Mouse (Mus musculus) forebrain, embryonic 10.5 days (tissue): ENCODE data around the gene Nos1ap. TPM values are rescaled to one million over a fixed set of nuclear protein-coding genes. Genes with fewer than 3 reads are reported as not detected.

Experiments
- DNase-seq: peaks from one replicate; pipeline ENCODE4 v3.0.0-alpha.2; 2017; ENCODE audit warnings: low spot score; ENCODE audit errors: extremely low spot score
- H3K27ac ChIP-seq: fragments of 300-500 bp; sonication (generic); 2 replicates; pipeline ENCODE4 v1.5.1; 2016; ENCODE audit warnings: mild to moderate bottlenecking
- H3K27me3 ChIP-seq: fragments of 300-500 bp; sonication (generic); 2 replicates; pipeline ENCODE4 v1.6.1; 2016; ENCODE audit warnings: mild to moderate bottlenecking; ENCODE audit not compliant: poor library complexity, severe bottlenecking
- H3K36me3 ChIP-seq: fragments of 300-500 bp; sonication (generic); replicated peaks from 2 replicates; pipeline ENCODE4 v1.6.1; 2016; ENCODE audit warnings: mild to moderate bottlenecking, moderate library complexity
- H3K4me1 ChIP-seq: fragments of 300-500 bp; sonication (generic); 2 replicates; pipeline ENCODE4 v1.6.1; 2016
- H3K4me3 ChIP-seq: fragments of 300-500 bp; sonication (generic); 2 replicates; pipeline ENCODE4 v1.5.1; 2016; ENCODE audit warnings: mild to moderate bottlenecking, moderate library complexity
- H3K9me3 ChIP-seq: fragments of 300-500 bp; sonication (generic); 2 replicates; pipeline ENCODE4 v1.6.1; 2016; ENCODE audit warnings: mild to moderate bottlenecking, moderate library complexity
- WGBS: fragments of 180-500 bp; shearing (Covaris S2); methylation state at CpG from one replicate; pipeline ENCODE4 v1.1.7; 2016; 5-methylcytosine and 5-hydroxymethylcytosine counted together
- polyA plus RNA-seq: library from polyadenylated mRNA; unstranded; fragments of >200 nt; fragmentation: Nextera tagmentation; extraction: Ambion mirVana; gene quantifications from 2 replicates; pipeline ENCODE4 v1.2.1, GENCODE M21; 2016

The Nos1ap gene
- polyA plus RNA-seq, 1 experiment from 2014 or later = 10.5 TPM

- Histone ChIP-seq H3K36me3 (no peaks in the 10 kb centered on the region), H3K27me3 (no peaks in the 10 kb centered on the region), H3K4me1 (peaks cover 6% of the 10 kb centered on the region), H3K9me3 (no peaks in the 10 kb centered on the region), H3K27ac (no peak overlapping the region), H3K4me3 (no peak overlapping the region)
- DNase-seq = no peak
- WGBS = 90% methylated on average over 2 of the region's 2 CpGs
Observed at GRCm38 (mm10) chr1:170531286-170531685, 58.4 kb downstream of the Nos1ap start.

- Histone ChIP-seq H3K4me1 (no peaks in the 10 kb centered on the region), H3K36me3 (no peaks in the 10 kb centered on the region), H3K27me3 (no peaks in the 10 kb centered on the region), H3K4me3 (no peak overlapping the region), H3K27ac (no peak overlapping the region), H3K9me3 (no peaks in the 10 kb centered on the region)
- WGBS = 80% methylated on average over 4 of the region's 4 CpGs
- no peak for DNase-seq
Observed at GRCm38 (mm10) chr1:170530456-170530855, 59.2 kb downstream of the Nos1ap start.

GRCm38 (mm10) chr1:170522891-170523290 lies 66.8 kb downstream of the Nos1ap start:
- H3K4me3 ChIP-seq = no peak overlapping the region
- H3K9me3 ChIP-seq = peaks cover 19% of the 10 kb centered on the region
- no peak for DNase-seq
- peaks cover 37% of the 10 kb centered on the region for H3K4me1 ChIP-seq
- peak overlapping the region; percentile 85 for H3K27ac ChIP-seq
- WGBS = 79% methylated on average over 5 of the region's 5 CpGs
- no peaks in the 10 kb centered on the region for H3K27me3 ChIP-seq
- H3K36me3 ChIP-seq = no peaks in the 10 kb centered on the region; the same call in 1 of the 2 replicates

- peak overlapping the region; percentile 85 for H3K27ac ChIP-seq
- H3K9me3 ChIP-seq = peaks cover 28% of the 10 kb centered on the region
- 33% methylated on average over 6 of the region's 6 CpGs for WGBS
- H3K27me3 ChIP-seq = no peaks in the 10 kb centered on the region
- DNase-seq = peak; percentile 63
- H3K36me3 ChIP-seq = peaks cover 2% of the 10 kb centered on the region; the same call in 1 of the 2 replicates
- peak overlapping the region; percentile 20; the same call in 1 of the 2 replicates for H3K4me3 ChIP-seq
- peaks cover 37% of the 10 kb centered on the region for H3K4me1 ChIP-seq
Observed at GRCm38 (mm10) chr1:170521520-170522205, 68.0 kb downstream of the Nos1ap start.

- H3K27ac ChIP-seq = peak overlapping the region; percentile 85
- WGBS = 89% methylated on average over 4 of the region's 4 CpGs
Observed at GRCm38 (mm10) chr1:170520206-170520605, 69.5 kb downstream of the Nos1ap start.

GRCm38 (mm10) chr1:170519631-170520030 lies 70.0 kb downstream of the Nos1ap start:
- Histone ChIP-seq H3K36me3 (peaks cover 2% of the 10 kb centered on the region; the same call in 1 of the 2 replicates), H3K27me3 (no peaks in the 10 kb centered on the region), H3K4me1 (peaks cover 37% of the 10 kb centered on the region), H3K4me3 (no peak overlapping the region), H3K27ac (no peak overlapping the region), H3K9me3 (peaks cover 32% of the 10 kb centered on the region)
- WGBS = 93% methylated on average over 7 of the region's 7 CpGs
- no peak for DNase-seq

More at GRCm38 (mm10) chr1:170520206-170520605, 69.5 kb downstream of the Nos1ap start:
- Histone ChIP-seq H3K4me3 (no peak overlapping the region), H3K27me3 (no peaks in the 10 kb centered on the region), H3K9me3 (peaks cover 32% of the 10 kb centered on the region), H3K4me1 (peaks cover 37% of the 10 kb centered on the region), H3K36me3 (peaks cover 2% of the 10 kb centered on the region; the same call in 1 of the 2 replicates)
- DNase-seq = no peak

- DNase-seq = no peak
- peaks cover 37% of the 10 kb centered on the region for H3K4me1 ChIP-seq
- peaks cover 32% of the 10 kb centered on the region for H3K9me3 ChIP-seq
- no peaks in the 10 kb centered on the region for H3K27me3 ChIP-seq
- H3K36me3 ChIP-seq = peaks cover 6% of the 10 kb centered on the region; the same call in 1 of the 2 replicates
- no peak overlapping the region for H3K27ac ChIP-seq
- no peak overlapping the region for H3K4me3 ChIP-seq
- 88% methylated on average over 6 of the region's 6 CpGs for WGBS
Observed at GRCm38 (mm10) chr1:170516182-170516581, 73.5 kb downstream of the Nos1ap start.

GRCm38 (mm10) chr1:170515455-170515854 lies 74.2 kb downstream of the Nos1ap start:
- Histone ChIP-seq H3K27me3 (no peaks in the 10 kb centered on the region), H3K4me3 (no peak overlapping the region), H3K4me1 (peaks cover 36% of the 10 kb centered on the region), H3K9me3 (peaks cover 32% of the 10 kb centered on the region), H3K27ac (no peak overlapping the region), H3K36me3 (peaks cover 6% of the 10 kb centered on the region; the same call in 1 of the 2 replicates)
- DNase-seq = no peak
- 79% methylated on average over 1 of the region's 1 CpGs for WGBS

GRCm38 (mm10) chr1:170514226-170514625 lies 75.4 kb downstream of the Nos1ap start:
- no peak overlapping the region for H3K4me3 ChIP-seq
- H3K27me3 ChIP-seq = no peaks in the 10 kb centered on the region
- WGBS = 72% methylated on average over 12 of the region's 12 CpGs
- H3K27ac ChIP-seq = peak overlapping the region; percentile 68
- peaks cover 6% of the 10 kb centered on the region; the same call in 1 of the 2 replicates for H3K36me3 ChIP-seq
- DNase-seq = no peak
- peaks cover 26% of the 10 kb centered on the region for H3K9me3 ChIP-seq
- H3K4me1 ChIP-seq = peaks cover 36% of the 10 kb centered on the region

- Histone ChIP-seq H3K36me3 (peaks cover 6% of the 10 kb centered on the region; the same call in 1 of the 2 replicates), H3K9me3 (0 out of 2 replicates have a peak, but pooled peaks cover 10% of the 10 kb centered on the region), H3K27ac (peak overlapping the region; percentile 72), H3K4me3 (no peak overlapping the region), H3K4me1 (peaks cover 40% of the 10 kb centered on the region), H3K27me3 (no peaks in the 10 kb centered on the region)
- peak; percentile 37 for DNase-seq
- 50% methylated on average over 3 of the region's 3 CpGs for WGBS
Observed at GRCm38 (mm10) chr1:170512429-170513097, 77.1 kb downstream of the Nos1ap start.

- Histone ChIP-seq H3K4me3 (no peak overlapping the region), H3K27me3 (no peaks in the 10 kb centered on the region), H3K27ac (no peak overlapping the region), H3K4me1 (peaks cover 40% of the 10 kb centered on the region), H3K36me3 (0 out of 2 replicates have a peak, but pooled peaks cover 4% of the 10 kb centered on the region), H3K9me3 (no peaks in the 10 kb centered on the region)
- no peak for DNase-seq
- WGBS = 88% methylated on average over 3 of the region's 3 CpGs
Observed at GRCm38 (mm10) chr1:170510595-170511240, 78.9 kb downstream of the Nos1ap start.

GRCm38 (mm10) chr1:170506309-170506708 lies 83.4 kb downstream of the Nos1ap start:
- 86% methylated on average over 6 of the region's 6 CpGs for WGBS
- Histone ChIP-seq H3K4me3 (no peak overlapping the region), H3K27ac (no peak overlapping the region), H3K36me3 (no peaks in the 10 kb centered on the region), H3K27me3 (no peaks in the 10 kb centered on the region), H3K4me1 (peaks cover 33% of the 10 kb centered on the region), H3K9me3 (no peaks in the 10 kb centered on the region)
- no peak for DNase-seq
